Mouse (Mus musculus) kidney, adult 9 months (tissue): Measurements from ENCODE around the gene Vps51.
A peak's percentile ranks its signal among the peaks of the same experiment; 100 is the strongest.
"Not testable (repeated sequence)": the region's sequence is repeated elsewhere in the genome, so short reads cannot be mapped to it uniquely, and the experiment has no call there.

ENCODE experiments used
- DNase-seq: peaks from one replicate; pipeline ENCODE4 v3.0.0; 2022

The Vps51 gene

GRCm38 (mm10) chr19:6046294-6047153 lies 30.5 kb downstream of the Vps51 start, which contains the start of gene Syvn1:
Syvn1 (plus strand) TSS chr19:6046576.
- DNase-seq: peak; percentile 97

GRCm38 (mm10) chr19:6045366-6046293 lies 31.4 kb downstream of the Vps51 start:
- DNase-seq: peak; percentile 6

- DNase-seq: not testable (repeated sequence)
These were observed 32.9 kb downstream of the Vps51 start for GRCm38 (mm10) chr19:6044102-6044501.

GRCm38 (mm10) chr19:6042293-6042692 lies 34.7 kb downstream of the Vps51 start:
- peak; percentile 6 for DNase-seq

- no peak for DNase-seq
These were observed 37.0 kb downstream of the Vps51 start for GRCm38 (mm10) chr19:6040002-6040401.

- DNase-seq: no peak
These were observed 38.7 kb downstream of the Vps51 start for GRCm38 (mm10) chr19:6038326-6038725.

- DNase-seq: no peak
These were observed 39.3 kb downstream of the Vps51 start for GRCm38 (mm10) chr19:6037695-6038094.

GRCm38 (mm10) chr19:6035966-6036585 lies 41.0 kb downstream of the Vps51 start:
- DNase-seq: no peak

- no peak for DNase-seq
These were observed 46.3 kb downstream of the Vps51 start for GRCm38 (mm10) chr19:6030520-6031280.

- DNase-seq: no peak
These were observed 47.6 kb downstream of the Vps51 start for GRCm38 (mm10) chr19:6029426-6029825.

- DNase-seq: no peak
These were observed 48.0 kb downstream of the Vps51 start for GRCm38 (mm10) chr19:6028991-6029390.

GRCm38 (mm10) chr19:6023930-6024329 lies 53.1 kb downstream of the Vps51 start:
- peak; percentile 8 for DNase-seq

GRCm38 (mm10) chr19:6023059-6023458 lies 54.0 kb downstream of the Vps51 start:
- DNase-seq: no peak

- DNase-seq: no peak
These were observed 56.8 kb downstream of the Vps51 start for GRCm38 (mm10) chr19:6020276-6020675.

- DNase-seq: peak; percentile 93
These were observed 58.6 kb downstream of the Vps51 start for GRCm38 (mm10) chr19:6018142-6019089.
